In genomic region chr8:20912288-20912687, GRCm38 (mm10) we compare ENCODE assay signal across 38 mouse cellular contexts. TPM values are rescaled to one million over a fixed set of nuclear protein-coding genes. Genes with fewer than 3 reads are reported as not detected.
"Had no signal": no experiment of that assay in that cellular context is flagged by ENCODE, and none has a peak within 500 bp of the region (broad histone marks: within the 10 kb centered on the region; RNA-seq: fewer than 3 reads in every experiment).

No protein-coding gene starts in this region.

- H3K36me3 ChIP-seq: heart, embryonic 13.5 days; heart, embryonic 15.5 days; hindbrain, embryonic 13.5 days; hindbrain, embryonic 15.5 days; limb, embryonic 10.5 days; limb, embryonic 12.5 days had no signal

- ATAC-seq: hindbrain, postnatal 0 days; intestine, embryonic 16.5 days had no signal

- H3K9ac ChIP-seq: heart, embryonic 13.5 days; heart, embryonic 15.5 days; hindbrain, embryonic 13.5 days; hindbrain, embryonic 15.5 days; limb, embryonic 12.5 days had no signal

- H3K4me3 ChIP-seq: gastrocnemius, adult 2 months; heart, adult 2 months; heart, embryonic 13.5 days; heart, embryonic 15.5 days; hindbrain, embryonic 13.5 days; hindbrain, embryonic 15.5 days; layer of hippocampus, adult 2 months; left cerebral cortex, adult 2 months; limb, embryonic 10.5 days; limb, embryonic 12.5 days had no signal

- DNase-seq: gastrocnemius, adult 2 months; gastrocnemius, postnatal 10 days; gastrocnemius, postnatal 25 days; heart, adult 11 months; heart, adult 2 months; heart, postnatal 14 days; heart, postnatal 36 days; kidney, adult 11 months; kidney, adult 2 months; kidney, adult 9 months; kidney, postnatal 10 days; kidney, postnatal 25 days; kidney, postnatal 4 days; liver had no signal

- H3K27ac ChIP-seq: gastrocnemius, adult 2 months; heart, adult 2 months; heart, embryonic 13.5 days; heart, embryonic 15.5 days; hindbrain, embryonic 13.5 days; hindbrain, embryonic 15.5 days; hindbrain, postnatal 0 days; layer of hippocampus, adult 2 months; left cerebral cortex, adult 2 months; limb, embryonic 10.5 days; limb, embryonic 12.5 days had no signal

- H3K27me3 ChIP-seq: heart, embryonic 13.5 days; heart, embryonic 15.5 days; hindbrain, embryonic 13.5 days; hindbrain, embryonic 15.5 days; limb, embryonic 12.5 days had no signal

- H3K9me3 ChIP-seq: heart, embryonic 15.5 days; limb, embryonic 10.5 days had no signal

- H3K4me2 ChIP-seq: heart, embryonic 11.5 days; heart, embryonic 13.5 days; heart, embryonic 15.5 days; hindbrain, embryonic 13.5 days; hindbrain, embryonic 15.5 days; limb, embryonic 12.5 days; liver, embryonic 11.5 days had no signal

- H3K4me1 ChIP-seq: heart, embryonic 13.5 days; heart, embryonic 15.5 days; hindbrain, embryonic 13.5 days; hindbrain, embryonic 15.5 days; limb, embryonic 10.5 days; limb, embryonic 12.5 days had no signal

RNA-seq across cellular contexts. Expression of gene Gm6040, which starts 9.6 kb away (rescaled TPM):
- total RNA-seq: gastrocnemius, adult 2 months; gastrocnemius, postnatal 10 days; gastrocnemius, postnatal 25 days; gastrocnemius, postnatal 4 days; heart, adult 2 months; heart, postnatal 14 days; heart, postnatal 36 days; hematopoietic stem cell, adult 5-6 weeks; hindbrain, postnatal 0 days; layer of hippocampus, adult 2 months; layer of hippocampus, postnatal 10 days; layer of hippocampus, postnatal 25 days; left cerebral cortex, adult 2 months; left cerebral cortex, postnatal 14 days; left cerebral cortex, postnatal 36 days had no signal
- polyA plus RNA-seq: frontal cortex, adult 2 months; heart, adult 2 months; heart, embryonic 11.5 days; heart, embryonic 13.5 days; heart, embryonic 15.5 days; heart, postnatal 0 days; hindbrain, embryonic 11.5 days; hindbrain, embryonic 13.5 days; hindbrain, embryonic 15.5 days; hindbrain, postnatal 0 days; intestine, embryonic 14.5 days; intestine, embryonic 16.5 days; kidney, adult 2 months; kidney, embryonic 16.5 days; limb, embryonic 10.5 days; limb, embryonic 12.5 days; limb, embryonic 14.5 days; liver, embryonic 11.5 days had no signal

RNA-seq across cellular contexts. Expression of gene Gm15056, which starts 9.9 kb away (rescaled TPM):
- total RNA-seq: gastrocnemius, adult 2 months; gastrocnemius, postnatal 10 days; gastrocnemius, postnatal 25 days; gastrocnemius, postnatal 4 days; heart, adult 2 months; heart, postnatal 14 days; heart, postnatal 36 days; hematopoietic stem cell, adult 5-6 weeks; hindbrain, postnatal 0 days; layer of hippocampus, adult 2 months; layer of hippocampus, postnatal 10 days; layer of hippocampus, postnatal 25 days; left cerebral cortex, adult 2 months; left cerebral cortex, postnatal 14 days; left cerebral cortex, postnatal 36 days had no signal
- polyA plus RNA-seq: frontal cortex, adult 2 months; heart, adult 2 months; heart, embryonic 11.5 days; heart, embryonic 13.5 days; heart, embryonic 15.5 days; heart, postnatal 0 days; hindbrain, embryonic 11.5 days; hindbrain, embryonic 13.5 days; hindbrain, embryonic 15.5 days; hindbrain, postnatal 0 days; intestine, embryonic 14.5 days; intestine, embryonic 16.5 days; kidney, embryonic 16.5 days; limb, embryonic 10.5 days; limb, embryonic 12.5 days; limb, embryonic 14.5 days; liver, embryonic 11.5 days had no signal

RNA-seq across cellular contexts. Expression of gene Defb33, which starts 19.8 kb away (rescaled TPM):
- total RNA-seq: gastrocnemius, adult 2 months; gastrocnemius, postnatal 10 days; gastrocnemius, postnatal 25 days; gastrocnemius, postnatal 4 days; heart, adult 2 months; heart, postnatal 14 days; heart, postnatal 36 days; hematopoietic stem cell, adult 5-6 weeks; hindbrain, postnatal 0 days; layer of hippocampus, adult 2 months; layer of hippocampus, postnatal 10 days; layer of hippocampus, postnatal 25 days; left cerebral cortex, adult 2 months; left cerebral cortex, postnatal 14 days; left cerebral cortex, postnatal 36 days had no signal
- polyA plus RNA-seq: frontal cortex, adult 2 months; heart, adult 2 months; heart, embryonic 11.5 days; heart, embryonic 13.5 days; heart, embryonic 15.5 days; heart, postnatal 0 days; hindbrain, embryonic 11.5 days; hindbrain, embryonic 13.5 days; hindbrain, embryonic 15.5 days; hindbrain, postnatal 0 days; intestine, embryonic 14.5 days; intestine, embryonic 16.5 days; kidney, embryonic 16.5 days; limb, embryonic 10.5 days; limb, embryonic 12.5 days; limb, embryonic 14.5 days; liver, embryonic 11.5 days had no signal

RNA-seq across cellular contexts. Expression of gene AY761185, which starts 32.2 kb away (rescaled TPM):
- total RNA-seq: gastrocnemius, adult 2 months; gastrocnemius, postnatal 10 days; gastrocnemius, postnatal 25 days; gastrocnemius, postnatal 4 days; heart, adult 2 months; heart, postnatal 14 days; heart, postnatal 36 days; hematopoietic stem cell, adult 5-6 weeks; hindbrain, postnatal 0 days; layer of hippocampus, adult 2 months; layer of hippocampus, postnatal 10 days; layer of hippocampus, postnatal 25 days; left cerebral cortex, adult 2 months; left cerebral cortex, postnatal 14 days; left cerebral cortex, postnatal 36 days had no signal
- polyA plus RNA-seq: frontal cortex, adult 2 months; heart, adult 2 months; heart, embryonic 11.5 days; heart, embryonic 13.5 days; heart, embryonic 15.5 days; heart, postnatal 0 days; hindbrain, embryonic 11.5 days; hindbrain, embryonic 13.5 days; hindbrain, embryonic 15.5 days; hindbrain, postnatal 0 days; intestine, embryonic 14.5 days; intestine, embryonic 16.5 days; kidney, adult 2 months; kidney, embryonic 16.5 days; limb, embryonic 10.5 days; limb, embryonic 12.5 days; limb, embryonic 14.5 days; liver, embryonic 11.5 days had no signal
